ENCODE assay signal across 18 mouse cellular contexts in the genomic region with DNA sequence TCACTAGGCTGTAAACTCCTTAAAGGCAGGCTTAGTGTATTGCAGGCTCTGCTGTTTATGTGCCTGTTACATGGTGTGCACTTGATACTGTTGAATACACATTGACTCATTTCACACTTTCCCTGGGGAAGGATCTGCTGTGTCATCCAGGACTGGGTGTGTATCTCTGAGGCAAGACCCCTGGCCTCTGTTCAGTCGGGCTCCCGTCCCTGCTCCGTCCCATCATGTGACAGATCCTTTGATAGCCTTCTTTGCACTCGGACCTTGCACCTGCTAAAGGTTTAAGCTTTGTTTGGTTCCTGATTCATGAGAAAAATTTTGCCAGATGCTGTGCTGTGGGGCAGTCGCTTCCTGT. TPM values are rescaled to one million over a fixed set of nuclear protein-coding genes. Genes with fewer than 3 reads are reported as not detected.
A peak's percentile ranks its signal among the peaks of the same experiment; 100 is the strongest.
DNase-seq lines count a peak whose midpoint lies in the region; ATAC-seq and TF ChIP-seq lines count a peak whose summit lies in the region.
"Had no signal": no experiment of that assay in that cellular context is flagged by ENCODE, and none has a peak within 500 bp of the region (broad histone marks: within the 10 kb centered on the region; RNA-seq: fewer than 3 reads in every experiment).

No protein-coding gene starts in this region.

- no peak overlapping the region for H3K4me3 ChIP-seq in midbrain, embryonic 10.5 days
- no peak overlapping the region for H3K4me3 ChIP-seq in midbrain, embryonic 14.5 days (replicated peaks; ENCODE audit: low read depth, low read length)
- H3K4me3 ChIP-seq in liver, embryonic 14.5 days (ENCODE audit: insufficient read depth in 1 of 2, low read depth in 2 of 2, low read length in 2 of 2): peak overlapping the region; percentile 3 to 12; a peak in 1 of 4 replicates
- H3K4me3 ChIP-seq in cerebellum, adult 2 months (replicated peaks; ENCODE audit: insufficient read depth, low read depth, low read length): no peak overlapping the region
- H3K4me3 ChIP-seq: embryonic facial prominence, embryonic 12.5 days had no signal

- WGBS in midbrain, embryonic 10.5 days: 64% methylated on average over 5 of the region's 5 CpGs
- 63% methylated on average over 5 of the region's 5 CpGs for WGBS in midbrain, embryonic 14.5 days
- WGBS in liver, embryonic 14.5 days (ENCODE audit: insufficient replicate concordance): 13% methylated on average over 5 of the region's 5 CpGs
- WGBS in cerebellum, adult 2 months: 77% methylated on average over 5 of the region's 5 CpGs

- no peak overlapping the region for H3K4me2 ChIP-seq in midbrain, embryonic 14.5 days (ENCODE audit: low read length)
- H3K4me2 ChIP-seq in liver, embryonic 14.5 days (ENCODE audit: low read depth): peak overlapping the region; percentile 63
- H3K4me2 ChIP-seq: embryonic facial prominence, embryonic 12.5 days had no signal

- TF ChIP-seq POLR2A in cerebellum, adult 2 months (IDR thresholded peaks at IDR 0.05; ENCODE audit: borderline replicate concordance, insufficient read depth, low read length): no peak

- H3K27me3 ChIP-seq in midbrain, embryonic 10.5 days (ENCODE audit: low read depth, poor library complexity, severe bottlenecking): no peaks in the 10 kb centered on the region
- no peaks in the 10 kb centered on the region for H3K27me3 ChIP-seq in midbrain, embryonic 14.5 days (ENCODE audit: control insufficient read depth, insufficient read depth, low read length)
- no peaks in the 10 kb centered on the region for H3K27me3 ChIP-seq in liver, embryonic 14.5 days (ENCODE audit: control insufficient read depth, insufficient read depth, low read length)
- H3K27me3 ChIP-seq in cerebellum, adult 2 months (ENCODE audit: control insufficient read depth, insufficient read depth, low read length): no peaks in the 10 kb centered on the region
- H3K27me3 ChIP-seq: embryonic facial prominence, embryonic 12.5 days had no signal

- peaks cover 9% of the 10 kb centered on the region for H3K4me1 ChIP-seq in midbrain, embryonic 10.5 days
- peaks cover 5% of the 10 kb centered on the region; the same call in 1 of the 2 replicates for H3K4me1 ChIP-seq in midbrain, embryonic 14.5 days (ENCODE audit: control insufficient read depth, insufficient read depth, low read length)
- peaks cover 40 to 49% of the 10 kb centered on the region in 2 experiments for H3K4me1 ChIP-seq in liver, embryonic 14.5 days (replicated peaks; ENCODE audit: control insufficient read depth in 2 of 2, insufficient read depth in 2 of 2, low read length in 1 of 2)
- no peaks in the 10 kb centered on the region for H3K4me1 ChIP-seq in cerebellum, adult 2 months (ENCODE audit: control insufficient read depth, insufficient read depth, low read length)
- H3K4me1 ChIP-seq: embryonic facial prominence, embryonic 12.5 days had no signal

- TF ChIP-seq CTCF in liver, embryonic 14.5 days (IDR thresholded peaks at IDR 0.05; ENCODE audit: low read depth): no peak
- TF ChIP-seq CTCF in cerebellum, adult 2 months (IDR thresholded peaks at IDR 0.05; ENCODE audit: borderline replicate concordance, insufficient read depth, low read depth, low read length): no peak

- 0 out of 2 replicates have a peak overlapping the region, but pooled peaks have one; percentile 3 for H3K27ac ChIP-seq in midbrain, embryonic 10.5 days (replicated peaks)
- H3K27ac ChIP-seq in midbrain, embryonic 14.5 days (replicated peaks; ENCODE audit: low read depth, low read length): no peak overlapping the region
- peak overlapping the region; percentile 85 for H3K27ac ChIP-seq in liver, embryonic 14.5 days
- H3K27ac ChIP-seq in cerebellum, adult 2 months (ENCODE audit: insufficient read depth, low read length): no peak overlapping the region
- H3K27ac ChIP-seq: embryonic facial prominence, embryonic 12.5 days had no signal

- no peak overlapping the region for H3K9ac ChIP-seq in midbrain, embryonic 14.5 days (replicated peaks; ENCODE audit: low read length)
- H3K9ac ChIP-seq in liver, embryonic 14.5 days (replicated peaks): peak overlapping the region; percentile 50
- H3K9ac ChIP-seq: embryonic facial prominence, embryonic 12.5 days had no signal

- H3K9me3 ChIP-seq in midbrain, embryonic 10.5 days (replicated peaks): no peaks in the 10 kb centered on the region
- no peaks in the 10 kb centered on the region for H3K9me3 ChIP-seq in midbrain, embryonic 14.5 days (ENCODE audit: control insufficient read depth, low read length)
- no peaks in the 10 kb centered on the region for H3K9me3 ChIP-seq in liver, embryonic 14.5 days (ENCODE audit: control insufficient read depth, low read length)
- H3K9me3 ChIP-seq: G1E had no signal

- TF ChIP-seq EP300 in liver, embryonic 14.5 days (IDR thresholded peaks at IDR 0.05; ENCODE audit: low read depth): no peak; the same call in 1 of the 2 replicates

- DNase-seq in midbrain, embryonic 10.5 days (ENCODE audit: low spot score): no peak
- no peak for DNase-seq in midbrain, embryonic 14.5 days
- DNase-seq in liver, embryonic 14.5 days (ENCODE audit: low read depth in 3 of 3, low spot score in 3 of 3): peak; percentile 70 to 76 (median 74)
- DNase-seq in layer of hippocampus, postnatal 36 days: no peak
- DNase-seq in cerebellum, adult 2 months: no peak
- DNase-seq: adrenal gland, adult 8-10 months; cerebellum, adult 8-10 months; lung, postnatal 36 days; right cerebral cortex, postnatal 4 days; thymus, postnatal 14 days had no signal

- H3K36me3 ChIP-seq in midbrain, embryonic 10.5 days: no peaks in the 10 kb centered on the region
- no peaks in the 10 kb centered on the region for H3K36me3 ChIP-seq in midbrain, embryonic 14.5 days (ENCODE audit: control insufficient read depth, insufficient read depth, low read length)
- H3K36me3 ChIP-seq in liver, embryonic 14.5 days (replicated peaks; ENCODE audit: control insufficient read depth, insufficient read depth, low read depth): no peaks in the 10 kb centered on the region
- H3K36me3 ChIP-seq: G1E had no signal

- no peak for ATAC-seq in midbrain, embryonic 14.5 days (ENCODE audit: low FRiP score, low TSS enrichment)
- ATAC-seq in erythroblast, adult 5-6 weeks (replicated peaks; ENCODE audit: low FRiP score, poor library complexity, severe bottlenecking): peak; percentile 66
- peak; percentile 87 for ATAC-seq in liver, embryonic 14.5 days (ENCODE audit: insufficient read depth)
- ATAC-seq in inflammation-experienced regulatory T-cells, adult 6 months: no peak

RNA-seq across cellular contexts. Expression of gene Prss48, which starts 10.5 kb away (rescaled TPM):
- polyA plus RNA-seq in midbrain, embryonic 10.5 days (2016; fragmentation: Nextera tagmentation; extraction: Ambion mirVana): 0.14 TPM in 1 of 2 replicates, not detected in the other
- not detected in 2 replicates for polyA plus RNA-seq in midbrain, embryonic 14.5 days (2014; fragmentation: Nextera tagmentation; extraction: Ambion mirVana)
- total RNA-seq in erythroblast, adult 5-6 weeks (2015; ENCODE audit: low replicate concordance): not detected in 2 replicates
- total RNA-seq in erythroblast, adult 5-6 weeks (2017; ENCODE audit: low replicate concordance): not detected in 2 replicates
- polyA plus RNA-seq in liver, embryonic 14.5 days (2012; rRNA removed): not detected in 2 replicates
- polyA plus RNA-seq in liver, embryonic 14.5 days (2014; fragmentation: Nextera tagmentation; extraction: Ambion mirVana): not detected in 2 replicates
- not detected for total RNA-seq in layer of hippocampus, postnatal 36 days (2021)
- polyA plus RNA-seq in cerebellum, adult 2 months (2012; rRNA removed): not detected in 2 replicates
- polyA plus RNA-seq in inflammation-experienced regulatory T-cells, adult 6 months (2017; shearing (Covaris generic)): not detected
- total RNA-seq: adrenal gland, adult 8-10 months; G1E; heart, adult 8-10 months; left cerebral cortex, postnatal 25 days; monocyte, adult 5-6 weeks had no signal
- polyA plus RNA-seq: embryonic facial prominence, embryonic 12.5 days; G1E; large intestine, adult 2 months had no signal

RNA-seq across cellular contexts. Expression of gene Sh3d19, which starts 20.9 kb away (rescaled TPM):
- polyA plus RNA-seq in midbrain, embryonic 10.5 days (2016; fragmentation: Nextera tagmentation; extraction: Ambion mirVana): 6.8 and 6.9 TPM in 2 replicates
- polyA plus RNA-seq in midbrain, embryonic 14.5 days (2014; fragmentation: Nextera tagmentation; extraction: Ambion mirVana): 13.2 and 14.4 TPM in 2 replicates
- total RNA-seq in erythroblast, adult 5-6 weeks (2015; ENCODE audit: low replicate concordance): 1.7 and 2.7 TPM in 2 replicates
- total RNA-seq in erythroblast, adult 5-6 weeks (2017; ENCODE audit: low replicate concordance): 8.2 and 8.9 TPM in 2 replicates
- polyA plus RNA-seq in liver, embryonic 14.5 days (2012; rRNA removed): 4.2 and 6.3 TPM in 2 replicates
- 5.5 and 7.4 TPM in 2 replicates for polyA plus RNA-seq in liver, embryonic 14.5 days (2014; fragmentation: Nextera tagmentation; extraction: Ambion mirVana)
- total RNA-seq in layer of hippocampus, postnatal 36 days (2021): 10 to 100 TPM; 23.4 to 26.4 TPM
- 14.5 and 15.1 TPM in 2 replicates for polyA plus RNA-seq in cerebellum, adult 2 months (2012; rRNA removed)
- polyA plus RNA-seq in inflammation-experienced regulatory T-cells, adult 6 months (2017; shearing (Covaris generic)): 1 to 10 TPM; 2.0 to 4.1 (median 2.7) TPM

Comparison
In these comparisons a context has a peak if more than half of its experiments do, and no peak if none do; other contexts are left out.
1. H3K27ac ChIP-seq: peak in midbrain, embryonic 10.5 days (single experiment) and liver, embryonic 14.5 days (single experiment); none in midbrain, embryonic 14.5 days (single experiment) and cerebellum, adult 2 months (single experiment).
2. DNase-seq: peak in liver, embryonic 14.5 days (3 of 3); none in midbrain, embryonic 10.5 days (single experiment), midbrain, embryonic 14.5 days (single experiment), layer of hippocampus, postnatal 36 days (0 of 2) and cerebellum, adult 2 months (0 of 2).
3. H3K4me3 ChIP-seq: peak in liver, embryonic 14.5 days (2 of 2); none in midbrain, embryonic 10.5 days (single experiment), midbrain, embryonic 14.5 days (single experiment) and cerebellum, adult 2 months (single experiment).
4. ATAC-seq: peak in erythroblast, adult 5-6 weeks (single experiment) and liver, embryonic 14.5 days (single experiment); none in midbrain, embryonic 14.5 days (single experiment) and inflammation-experienced regulatory T-cells, adult 6 months (single experiment).